Mouse (Mus musculus): ENCODE measurements around the gene Bpi.

The Bpi gene

DNA sequence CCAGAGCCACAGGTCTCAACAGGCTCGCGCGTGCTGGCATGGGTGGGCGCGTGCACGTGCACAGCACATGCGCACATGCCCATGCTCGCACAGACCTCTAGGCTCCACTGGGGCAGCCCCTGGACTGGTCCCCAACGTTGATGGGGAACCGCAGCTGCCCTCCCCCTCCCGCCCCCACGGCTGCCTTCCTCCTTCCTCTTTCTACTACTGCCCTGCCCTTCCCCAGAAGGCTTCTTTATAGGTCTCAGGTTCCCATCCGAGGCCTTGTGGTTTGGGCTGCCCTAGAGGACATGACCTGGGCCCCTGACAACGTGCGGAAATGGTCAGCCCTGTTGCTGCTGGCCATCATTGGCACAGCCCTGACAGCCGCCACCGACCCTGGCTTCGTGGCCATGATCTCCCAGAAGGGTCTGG lies at the start of gene Bpi:
TSS of gene Bpi (plus strand) at position 90 of the 414 bp plus-strand sequence.
- peak; percentile 25 for DNase-seq (ENCODE audit: low read depth)

DNA sequence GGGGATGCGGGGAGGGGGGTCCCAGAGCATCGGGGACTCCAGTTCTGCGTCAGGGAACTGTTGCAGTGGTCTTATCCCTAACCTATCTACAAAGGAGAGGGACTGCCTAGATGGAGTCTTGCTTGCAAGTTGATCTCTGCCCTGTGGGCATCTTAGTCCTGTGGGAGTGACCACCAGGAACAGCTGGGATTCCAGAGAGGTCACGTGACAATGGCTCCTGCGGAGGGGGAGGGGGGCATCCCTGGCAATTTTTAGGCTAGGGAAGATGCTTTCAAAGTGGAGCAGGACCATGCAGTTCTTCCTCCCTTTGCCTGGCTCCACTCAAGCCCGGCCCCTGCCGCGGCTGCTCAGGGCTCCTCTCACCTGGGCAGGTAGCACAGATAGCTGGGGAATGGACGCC lies 48.1 kb upstream of the Bpi start:
- DNase-seq (ENCODE audit: low read depth): no peak

DNA sequence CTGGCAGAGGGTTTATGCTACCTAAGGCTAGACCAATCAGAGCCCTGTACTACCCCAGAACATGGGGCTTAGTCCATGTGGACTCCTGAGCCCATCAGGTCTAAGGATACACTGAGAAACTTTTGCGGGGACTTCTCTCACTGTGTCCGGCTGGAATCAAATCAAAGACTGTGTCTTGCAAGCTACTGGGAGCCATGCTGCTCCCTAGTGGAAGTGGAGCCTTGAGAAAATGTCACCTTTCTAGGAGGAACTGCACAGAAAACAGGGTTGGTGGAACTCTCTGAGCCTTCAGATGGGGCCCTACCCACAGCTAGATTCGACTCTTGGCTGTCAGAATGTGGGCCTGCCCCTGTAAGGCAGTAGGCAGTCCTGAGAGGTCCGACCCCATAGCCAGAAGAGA lies 47.4 kb upstream of the Bpi start:
- no peak for DNase-seq (ENCODE audit: low read depth)

DNA sequence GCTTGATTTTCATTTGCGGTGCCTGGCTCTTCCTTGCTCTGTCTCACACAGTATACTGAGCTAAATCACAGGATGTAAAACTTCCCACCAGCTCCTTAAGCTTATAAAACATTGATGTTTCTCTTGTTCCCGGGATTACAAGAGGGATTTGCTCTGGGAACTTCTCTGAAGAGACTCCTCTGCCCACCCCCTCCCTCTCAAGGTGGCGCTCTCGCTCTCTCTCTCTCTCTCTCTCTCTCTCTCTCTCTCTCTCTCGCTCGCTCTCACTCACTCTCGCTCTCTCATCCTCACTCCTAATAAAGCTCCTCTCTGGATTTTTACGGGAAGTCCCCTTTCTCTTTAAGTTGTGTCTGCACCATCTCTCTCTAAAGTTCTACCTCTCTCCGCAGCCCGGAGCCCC lies 46.9 kb upstream of the Bpi start:
- DNase-seq (ENCODE audit: low read depth): no peak

DNA sequence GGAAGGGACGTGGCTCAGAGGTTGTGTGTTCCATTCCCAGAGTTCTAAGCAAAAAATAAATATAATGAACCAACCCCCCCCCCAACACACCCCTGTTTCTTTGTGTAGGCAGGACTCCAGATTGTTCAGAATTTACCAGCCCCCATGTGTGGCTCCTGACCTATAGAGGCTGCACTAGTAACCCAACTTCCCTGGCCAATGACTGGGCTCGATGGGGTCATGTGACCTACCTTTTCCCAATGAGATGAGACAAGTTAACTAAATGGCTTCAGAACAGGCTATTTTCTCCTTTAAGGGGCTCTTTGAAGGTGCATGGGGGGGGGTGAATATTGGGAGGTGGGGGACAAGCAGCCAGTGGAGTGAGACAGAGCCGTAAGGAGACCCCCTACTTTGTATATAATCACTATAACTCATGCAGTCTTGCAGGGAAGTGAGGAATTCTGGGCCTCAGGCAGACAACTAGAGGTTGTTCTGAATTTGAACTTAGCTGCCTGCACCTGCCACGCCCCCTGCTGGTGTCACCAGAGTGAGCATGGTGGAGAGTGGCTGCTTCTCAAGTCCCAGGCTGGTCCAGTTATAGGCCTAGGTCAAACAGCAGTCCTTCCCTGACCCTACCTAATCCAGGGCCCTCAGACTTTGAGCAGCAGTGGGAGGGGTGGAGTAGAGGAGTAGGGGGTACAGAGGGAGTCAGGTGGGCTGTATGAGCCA lies 46.0 kb upstream of the Bpi start:
- DNase-seq (ENCODE audit: low read depth): no peak

DNA sequence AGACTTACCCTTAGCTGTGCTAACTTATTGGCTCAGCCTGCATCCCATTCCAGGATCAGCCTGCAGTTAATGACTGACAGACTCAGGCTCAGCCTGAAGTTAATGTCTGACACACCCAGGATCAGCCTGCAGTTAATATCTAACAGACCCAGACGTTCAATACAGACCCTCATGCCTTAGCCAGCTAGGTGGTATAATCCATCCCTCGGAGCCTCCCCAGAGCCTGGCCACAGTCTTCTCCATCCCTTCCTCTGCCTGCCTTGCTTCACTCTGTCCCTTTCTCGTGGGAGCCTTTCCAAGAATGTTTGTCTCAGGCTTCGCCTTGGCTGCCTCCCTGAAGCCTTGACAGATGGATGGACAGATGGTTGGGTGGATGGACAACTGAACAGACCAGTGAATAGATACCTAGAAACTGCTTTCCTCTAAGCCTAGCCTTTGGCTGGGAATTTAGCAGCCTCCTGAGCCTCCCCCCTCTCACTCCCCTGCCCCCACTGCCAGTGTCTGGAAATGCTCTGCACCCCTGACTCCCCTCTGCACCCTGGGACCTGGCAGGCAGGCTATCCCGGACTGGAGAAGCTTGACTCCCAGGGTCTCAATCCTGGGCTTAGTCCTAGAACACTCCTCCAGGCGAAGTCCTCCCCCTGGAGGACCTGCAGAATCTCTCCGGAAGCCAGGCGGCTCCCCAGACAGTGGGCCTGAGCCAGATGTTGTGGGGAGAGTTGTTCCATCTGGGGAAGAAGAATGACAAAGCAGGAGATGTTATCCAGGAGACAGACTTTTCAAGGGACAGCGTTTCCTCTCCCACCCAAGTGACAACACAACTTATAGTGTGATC lies 42.4 kb upstream of the Bpi start:
- DNase-seq (ENCODE audit: low read depth): no peak

DNA sequence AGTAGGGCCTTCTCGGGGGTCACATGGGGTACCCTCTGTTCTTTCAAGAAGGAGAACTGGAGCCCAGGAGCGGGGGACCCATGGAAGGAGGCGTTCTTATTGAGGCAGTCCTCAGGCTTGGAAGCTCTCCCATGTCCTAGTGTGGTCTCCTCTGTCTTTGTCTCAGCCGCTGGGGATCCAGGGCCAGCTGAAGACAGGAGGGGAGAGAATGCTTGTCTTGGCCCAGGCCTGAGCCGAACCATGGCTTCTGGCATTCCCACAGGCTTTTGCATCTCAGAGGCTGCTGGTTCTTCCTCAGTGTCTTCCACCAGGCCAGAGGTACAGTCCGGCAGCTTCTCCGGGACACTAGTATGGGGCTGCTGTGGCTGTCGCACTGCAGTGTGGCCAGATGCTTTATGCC lies 41.4 kb upstream of the Bpi start:
- no peak for DNase-seq (ENCODE audit: low read depth)

DNA sequence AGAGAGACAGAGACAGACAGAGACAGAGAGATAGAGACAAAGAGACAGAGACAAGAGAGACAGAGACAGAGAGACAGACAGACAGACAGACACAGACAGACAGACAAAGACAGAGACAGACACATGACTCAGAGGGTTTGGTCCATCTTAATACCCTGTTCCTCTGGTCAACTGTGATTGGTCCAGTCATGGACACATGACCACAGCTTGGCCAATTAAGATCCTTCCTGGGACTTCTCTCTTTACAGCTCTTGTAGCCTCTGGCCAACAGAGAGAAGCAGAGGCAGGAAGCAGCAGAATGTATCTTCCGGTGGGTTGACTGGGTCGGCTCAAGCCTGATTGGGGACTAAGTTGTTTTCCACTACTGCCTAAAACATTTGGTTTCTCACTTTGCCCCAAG lies 38.3 kb upstream of the Bpi start:
- DNase-seq (ENCODE audit: low read depth): no peak

DNA sequence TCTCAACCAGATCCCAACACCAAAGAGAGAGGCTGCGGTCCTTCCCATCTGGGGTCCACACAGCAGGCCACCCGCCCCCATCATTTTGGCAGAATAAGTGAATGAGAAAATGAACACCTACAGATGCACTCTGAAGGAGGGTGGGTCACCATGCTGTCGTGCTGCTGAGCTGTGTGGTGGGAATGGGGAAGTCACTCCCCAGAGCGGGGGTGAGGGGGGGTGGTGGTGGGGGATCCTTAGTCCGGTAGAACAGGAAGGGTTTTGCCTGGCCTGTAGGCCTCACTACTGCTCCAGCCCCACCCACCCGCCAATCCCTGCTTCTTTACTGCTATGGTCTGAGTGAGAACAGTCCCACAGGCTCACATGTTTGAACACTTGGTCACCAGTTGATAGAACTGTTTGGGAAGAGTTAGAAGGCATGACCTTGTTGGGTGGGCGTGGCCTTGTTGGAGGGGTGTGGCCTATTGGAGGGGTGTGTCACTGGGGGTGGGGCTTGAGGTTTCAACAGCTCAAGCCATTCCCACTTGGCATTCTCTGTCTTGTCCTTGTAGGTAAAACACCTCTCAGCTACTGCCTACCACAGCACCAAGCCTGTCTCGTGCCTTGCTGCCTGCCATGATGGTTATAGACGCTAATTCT lies 36.3 kb upstream of the Bpi start:
- no peak for DNase-seq (ENCODE audit: low read depth)

DNA sequence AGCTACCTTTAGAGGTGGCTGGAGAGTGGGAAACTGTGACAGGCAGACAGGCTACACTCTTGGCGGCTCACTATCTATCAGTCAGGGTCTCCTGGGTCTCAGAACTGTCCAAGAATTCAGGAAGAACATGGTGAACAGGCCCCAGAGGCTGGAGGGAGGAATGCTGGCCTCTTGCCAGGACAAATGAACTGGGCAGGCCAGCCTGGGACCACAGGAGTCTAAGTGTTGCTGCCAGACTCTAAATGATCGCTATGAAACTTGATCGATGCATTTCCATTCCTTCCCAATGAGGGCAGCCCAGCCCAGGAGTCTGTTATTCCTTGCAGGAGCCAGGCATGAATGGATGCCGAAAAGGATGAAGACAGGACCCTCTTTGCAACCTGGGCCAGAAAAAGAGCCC lies 35.2 kb upstream of the Bpi start:
- no peak for DNase-seq (ENCODE audit: low read depth)

DNA sequence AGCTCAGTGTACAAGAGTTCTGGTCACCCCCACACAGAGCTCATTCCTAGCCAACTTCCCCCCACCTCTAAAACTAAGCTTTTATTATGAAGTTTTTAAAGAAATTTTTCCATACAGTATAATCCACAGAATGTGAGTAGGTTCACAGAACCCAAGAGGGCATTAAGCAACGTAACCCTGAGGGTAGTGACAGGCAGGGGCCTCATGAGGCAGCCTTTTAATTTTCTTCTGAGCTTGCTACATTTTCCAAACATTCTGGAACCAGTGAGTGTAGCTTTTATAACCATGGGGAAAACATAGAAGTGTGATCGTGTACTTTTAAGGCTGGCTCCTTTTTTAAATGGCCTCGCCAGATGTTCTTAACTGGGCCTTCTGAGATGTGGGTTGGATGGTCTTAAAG lies 34.4 kb upstream of the Bpi start:
- no peak for DNase-seq (ENCODE audit: low read depth)

DNA sequence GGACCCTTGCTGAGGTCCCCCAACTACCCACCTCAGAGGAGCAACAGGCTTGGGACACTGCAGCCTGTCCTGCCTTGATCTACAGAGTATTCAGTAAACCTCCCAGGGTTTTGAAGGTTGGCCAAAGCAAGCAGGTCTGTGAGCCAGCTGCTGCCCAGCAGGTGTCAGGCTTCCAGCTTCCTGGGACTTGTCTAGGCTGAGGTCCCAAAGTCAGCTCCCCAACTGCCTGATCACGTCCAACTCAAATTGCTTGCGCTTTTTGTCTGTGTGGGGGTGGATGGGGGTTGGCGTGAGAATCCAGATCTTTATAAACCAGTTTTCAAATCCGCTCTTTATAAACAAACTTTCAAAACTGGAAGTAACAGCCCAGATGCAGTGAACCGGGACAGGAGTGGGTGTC lies 32.6 kb upstream of the Bpi start:
- DNase-seq (ENCODE audit: low read depth): no peak

DNA sequence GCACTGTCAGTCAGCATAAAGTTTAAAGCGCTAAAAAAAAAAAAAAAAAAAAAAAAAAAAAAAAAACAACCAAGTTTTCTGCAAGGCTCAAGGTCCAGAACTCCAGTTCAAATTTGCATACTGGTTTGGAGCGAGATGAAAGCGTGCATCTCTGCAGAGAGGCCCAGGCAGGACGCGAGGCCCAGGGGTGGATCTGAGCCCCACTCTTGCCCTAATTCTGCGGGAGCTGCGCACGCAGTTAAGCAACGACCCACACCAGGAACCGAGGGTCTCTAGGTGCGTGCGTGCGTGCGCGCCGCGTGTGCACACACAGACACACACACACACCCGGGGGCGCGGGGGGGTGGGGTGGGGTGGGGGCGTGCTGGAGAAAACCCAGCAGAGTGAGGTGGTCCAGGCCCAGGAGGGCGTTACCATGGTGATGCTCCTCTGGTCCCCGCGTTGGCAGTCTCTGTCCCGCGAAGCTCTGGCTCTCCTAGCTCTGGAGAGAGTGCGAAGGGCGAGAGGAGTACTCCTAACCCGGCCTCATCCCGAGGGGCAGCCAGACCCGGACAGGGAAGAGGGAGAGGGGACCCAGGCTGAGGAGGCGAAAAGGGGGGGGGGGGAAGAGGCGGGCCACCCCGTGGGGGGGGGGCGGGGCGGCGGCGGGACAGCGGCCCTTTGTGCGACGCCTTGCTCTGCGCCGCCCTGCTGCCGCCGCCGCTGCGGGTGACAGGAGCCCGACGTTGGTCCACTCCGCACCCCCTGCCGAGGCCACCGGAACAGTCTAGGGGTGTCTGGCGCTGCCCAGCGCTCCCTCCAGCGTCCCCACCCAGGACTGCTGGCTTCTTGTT lies 29.0 kb upstream of the Bpi start, which contains the start of gene D630003M21Rik:
TSS of gene D630003M21Rik (minus strand) at position 553 of the 833 bp plus-strand sequence.
- DNase-seq (ENCODE audit: low read depth): no peak

DNA sequence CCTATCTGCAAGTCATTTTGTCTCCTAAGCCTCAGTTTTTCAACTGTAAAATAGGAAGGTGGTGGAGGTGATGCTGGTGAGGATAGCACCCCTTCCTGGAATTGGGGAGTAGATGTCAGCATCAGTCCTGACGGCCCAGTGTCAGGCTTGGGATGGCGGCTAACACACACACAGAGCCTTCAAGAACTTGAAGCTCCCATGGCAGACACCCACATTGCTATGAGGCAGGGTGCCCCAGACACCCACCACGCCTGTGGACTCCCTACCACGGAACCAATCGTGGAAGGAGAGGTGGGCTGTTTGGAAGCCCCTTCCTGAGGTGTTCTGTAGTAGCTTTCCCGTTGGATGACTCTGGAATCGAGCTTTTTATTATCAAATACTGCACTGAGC lies 28.4 kb upstream of the Bpi start:
- DNase-seq (ENCODE audit: low read depth): no peak

DNA sequence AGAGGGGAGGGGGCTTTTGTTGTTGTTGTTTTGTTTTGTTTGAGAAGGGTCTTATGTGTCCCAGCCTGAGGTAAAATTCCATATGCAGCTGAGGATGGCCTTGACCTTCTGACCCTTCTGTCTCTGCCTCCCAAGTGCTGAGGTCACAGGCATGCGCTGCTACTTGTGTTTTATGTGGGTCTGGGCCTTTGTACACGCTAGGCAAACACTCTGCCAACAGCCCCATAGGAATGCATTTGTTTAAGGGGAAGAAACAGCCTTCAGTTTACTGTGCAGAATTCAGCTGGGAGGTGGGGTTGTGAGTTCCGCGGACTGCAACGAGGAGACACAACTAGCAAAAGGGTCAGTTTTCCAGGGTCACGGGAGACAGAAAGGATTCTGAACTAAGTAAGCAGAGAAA lies 27.3 kb upstream of the Bpi start:
- no peak for DNase-seq (ENCODE audit: low read depth)

DNA sequence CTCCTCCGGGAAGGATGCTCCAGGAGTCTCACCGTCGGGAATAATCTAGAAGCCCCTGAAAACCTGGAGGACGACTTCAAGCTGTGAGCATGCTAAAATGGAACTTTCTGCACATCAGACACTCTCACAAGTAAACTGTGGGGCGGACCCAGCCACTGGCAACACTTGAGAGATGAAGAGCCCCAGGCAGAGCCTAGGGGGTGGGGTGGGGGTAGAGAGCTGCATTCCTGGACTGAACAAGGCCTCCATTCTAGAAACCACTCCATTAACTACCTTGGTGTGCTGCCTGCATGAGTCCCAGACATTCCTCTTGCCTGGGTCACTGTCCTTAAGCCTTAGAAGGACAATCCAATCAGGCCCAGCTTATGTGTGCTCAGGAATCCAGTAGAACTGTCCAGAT lies 26.8 kb upstream of the Bpi start:
- DNase-seq (ENCODE audit: low read depth): no peak

DNA sequence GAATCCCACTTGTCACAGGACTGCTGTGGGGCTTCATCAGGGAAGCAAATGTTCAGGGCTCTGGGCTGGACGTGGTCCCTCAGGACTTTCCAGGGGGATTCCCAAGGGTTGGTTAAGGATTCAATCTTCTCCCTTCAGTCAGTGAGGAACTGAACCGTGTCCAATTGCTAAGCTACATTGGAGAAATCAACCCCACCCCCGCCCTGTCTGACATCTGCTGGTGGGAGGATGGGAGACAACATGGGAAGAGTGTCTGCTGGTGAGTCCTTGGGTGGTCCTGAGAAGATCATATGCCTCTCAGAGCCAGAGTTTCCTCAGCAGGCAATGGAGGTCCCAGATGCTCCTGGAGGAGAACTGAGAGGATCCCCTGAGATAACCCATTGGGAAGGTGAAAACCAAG lies 25.5 kb upstream of the Bpi start:
- DNase-seq (ENCODE audit: low read depth): no peak

DNA sequence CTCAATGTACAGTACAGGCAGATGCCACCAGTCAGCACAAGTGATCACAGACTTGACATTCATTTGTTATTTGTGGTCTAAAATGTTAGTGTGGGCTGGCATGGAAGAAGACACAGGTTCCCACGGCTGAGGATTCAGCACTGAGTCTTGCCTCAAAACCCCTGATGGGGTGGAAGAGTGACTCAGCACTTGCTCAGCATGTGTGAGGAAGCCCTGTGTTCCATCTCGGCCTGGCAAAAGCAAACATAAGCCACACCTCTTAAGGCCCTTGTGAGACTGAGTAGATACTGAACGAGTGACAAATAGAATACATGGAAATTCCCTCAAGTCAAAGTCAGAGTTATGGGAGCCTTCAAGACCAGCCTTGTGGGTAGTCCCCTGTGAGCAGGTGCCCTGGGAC lies 24.8 kb upstream of the Bpi start:
- DNase-seq (ENCODE audit: low read depth): no peak

DNA sequence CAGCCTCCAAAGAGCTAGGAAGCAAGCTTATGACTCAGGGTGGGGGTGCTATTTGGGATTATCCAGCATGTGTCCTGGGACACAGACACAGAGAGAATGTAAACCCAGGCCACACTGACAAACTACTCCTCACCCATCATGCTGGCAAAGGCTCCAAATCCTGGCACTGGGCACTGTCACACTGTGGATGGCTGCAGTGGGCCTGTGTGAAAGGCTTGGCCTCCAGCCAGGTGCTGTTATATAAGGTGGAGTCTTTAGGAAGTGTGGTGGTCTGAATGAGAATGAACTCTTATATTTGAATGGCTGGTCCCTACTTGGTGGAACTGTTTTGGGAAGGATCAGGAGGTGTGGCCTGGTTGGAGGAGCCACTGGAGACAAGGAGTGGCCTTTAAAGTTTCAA lies 21.2 kb upstream of the Bpi start:
- no peak for DNase-seq (ENCODE audit: low read depth)

DNA sequence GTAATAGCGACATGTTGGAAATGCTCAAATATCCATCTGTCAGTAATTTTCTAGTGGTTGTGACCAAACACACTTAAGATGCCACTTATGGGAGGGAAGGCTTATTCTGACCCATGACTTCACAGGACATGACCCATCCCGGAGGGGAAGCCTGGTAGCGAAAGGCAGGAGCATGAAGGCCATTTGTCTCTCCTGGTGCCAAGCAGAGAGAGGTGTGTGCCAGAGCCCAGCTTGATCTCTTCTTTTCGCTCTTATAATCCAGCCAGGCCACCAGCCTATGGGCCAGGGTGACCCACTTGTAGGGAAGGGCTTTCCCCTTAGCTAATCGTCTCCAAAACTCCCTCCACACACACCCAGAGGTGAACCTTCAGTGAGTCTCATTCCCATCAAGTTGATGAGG lies 19.8 kb upstream of the Bpi start:
- DNase-seq (ENCODE audit: low read depth): no peak

DNA sequence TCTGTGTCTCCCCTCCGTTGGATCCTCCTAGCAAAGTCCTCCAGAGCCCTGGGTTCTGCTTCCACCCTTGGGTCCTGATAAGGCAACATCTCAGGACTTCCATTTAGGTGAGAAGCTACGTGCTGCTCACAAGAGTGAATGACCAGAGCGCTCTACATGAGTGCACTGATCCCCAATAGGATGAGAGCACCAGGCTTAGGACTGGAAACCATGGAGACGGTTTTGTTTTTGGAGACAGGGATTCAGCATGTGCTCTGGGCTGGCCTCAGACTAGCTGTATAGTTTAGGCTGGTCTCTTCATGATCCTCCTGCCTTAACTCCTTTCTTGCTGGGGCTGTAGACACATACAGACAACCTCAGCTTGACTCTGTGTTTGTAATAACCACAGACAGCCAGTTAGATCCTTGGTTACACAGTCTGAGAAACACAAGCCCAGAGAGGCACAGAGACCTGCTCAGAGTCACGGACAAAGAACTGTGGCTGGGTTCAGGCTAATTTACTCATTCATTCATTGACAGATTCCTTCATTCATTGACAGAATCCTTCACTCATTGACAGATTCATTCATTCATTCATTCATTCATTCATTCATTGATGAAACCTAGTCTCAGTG lies 16.7 kb upstream of the Bpi start:
- DNase-seq (ENCODE audit: low read depth): no peak
